Mouse (Mus musculus) T-helper 1 cell (primary cell): ENCODE measurements around the gene Atp5s.

Source experiments
- in situ Hi-C: fragments of 300-600 bp; cut with MboI, MseI; formaldehyde crosslinking; loops from one replicate; pipeline ENCODE4 v1.15.1; 2025; ENCODE audit warnings: high pct_unique_total_duplicates

Gene Atp5s

DNA sequence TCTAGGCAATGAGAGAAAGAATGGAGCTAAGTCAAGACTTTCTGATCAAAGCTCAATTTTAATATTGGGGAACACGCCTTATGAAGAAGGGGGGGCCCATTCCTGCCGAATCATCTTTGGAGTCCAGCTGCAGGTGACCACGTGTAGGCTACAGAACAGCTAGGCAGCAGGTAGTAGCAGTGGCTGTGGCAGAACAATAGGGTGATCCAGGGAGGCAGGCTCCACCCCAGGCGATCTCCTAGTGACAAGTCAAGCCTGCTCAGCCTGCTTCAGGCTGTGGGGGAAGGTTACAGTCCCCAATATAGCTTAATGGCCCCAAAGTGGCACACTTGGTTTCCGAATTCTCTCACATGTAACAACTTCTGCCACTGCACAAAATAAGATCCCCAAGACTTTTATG lies 7.5 kb downstream of the Atp5s start:
- in situ Hi-C loops = loop anchor here (10.0 kb wide), 1 partner anchor 153 kb away; no protein-coding TSS in a partner anchor

DNA sequence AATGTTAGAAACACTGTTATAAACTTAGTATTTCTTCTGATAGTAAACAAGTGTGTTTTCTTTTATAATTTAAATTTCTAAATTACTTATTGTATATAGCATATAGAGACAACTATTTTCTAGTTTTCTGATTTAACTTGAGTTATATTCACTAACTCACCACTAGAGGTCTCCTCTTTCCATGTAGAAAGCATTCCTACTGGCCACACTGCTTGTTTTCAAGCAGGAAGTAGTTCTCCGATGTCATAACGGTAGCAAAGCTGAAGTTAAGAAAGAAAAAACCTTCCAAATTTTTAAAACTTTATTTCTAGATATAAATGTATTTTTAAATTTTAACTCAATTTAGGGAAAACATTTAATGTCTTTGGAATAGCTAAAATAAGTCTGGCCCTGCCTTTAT lies 8.8 kb downstream of the Atp5s start:
- in situ Hi-C loops = loop anchor here (10.0 kb wide), 1 partner anchor 151 kb away; no protein-coding TSS in a partner anchor

DNA sequence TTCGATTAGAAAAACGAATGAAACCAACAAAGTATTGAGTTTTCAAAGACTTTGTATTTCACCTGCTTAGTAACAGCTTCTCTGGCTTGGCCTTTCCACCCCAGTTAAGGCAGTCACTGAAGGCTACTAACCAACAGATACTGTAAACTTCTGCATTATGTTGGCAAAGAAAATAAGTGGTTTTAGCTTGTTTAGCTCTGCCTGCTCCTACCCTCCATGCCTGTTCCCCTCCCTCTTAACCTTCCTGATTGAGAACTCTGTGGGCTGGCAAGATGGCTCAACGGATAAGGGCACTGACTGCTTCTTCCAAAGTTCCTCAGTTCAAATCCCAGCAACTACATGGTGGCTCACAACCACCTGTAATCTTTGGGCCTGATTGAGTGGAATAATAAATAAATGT lies 9.2 kb downstream of the Atp5s start:
- in situ Hi-C loops = loop anchor here (10.0 kb wide), 1 partner anchor 151 kb away; no protein-coding TSS in a partner anchor

- in situ Hi-C loops = no loop called here
Measured at GRCm38 (mm10) chr12:69741965-69742364, 17.2 kb downstream of the Atp5s start.

DNA sequence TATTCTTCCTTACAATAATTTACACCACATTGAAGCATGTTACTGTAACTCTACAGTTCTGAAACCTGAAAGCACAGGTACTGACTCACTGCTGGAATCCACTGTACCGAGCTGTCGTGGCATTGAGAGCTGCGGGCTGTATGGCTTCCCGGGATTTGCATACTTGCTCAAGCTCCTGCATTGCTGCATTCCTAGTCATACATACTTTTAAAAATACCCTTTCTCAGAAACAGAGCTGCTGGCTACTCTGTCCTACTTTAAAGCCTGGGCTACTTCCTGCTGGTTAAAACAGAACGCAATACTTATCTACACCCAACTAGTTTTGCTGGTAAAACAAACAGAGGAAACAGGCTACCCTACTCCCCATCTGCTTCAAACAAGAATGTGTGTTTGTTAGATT lies 19.4 kb downstream of the Atp5s start:
- in situ Hi-C loops = no loop called here

DNA sequence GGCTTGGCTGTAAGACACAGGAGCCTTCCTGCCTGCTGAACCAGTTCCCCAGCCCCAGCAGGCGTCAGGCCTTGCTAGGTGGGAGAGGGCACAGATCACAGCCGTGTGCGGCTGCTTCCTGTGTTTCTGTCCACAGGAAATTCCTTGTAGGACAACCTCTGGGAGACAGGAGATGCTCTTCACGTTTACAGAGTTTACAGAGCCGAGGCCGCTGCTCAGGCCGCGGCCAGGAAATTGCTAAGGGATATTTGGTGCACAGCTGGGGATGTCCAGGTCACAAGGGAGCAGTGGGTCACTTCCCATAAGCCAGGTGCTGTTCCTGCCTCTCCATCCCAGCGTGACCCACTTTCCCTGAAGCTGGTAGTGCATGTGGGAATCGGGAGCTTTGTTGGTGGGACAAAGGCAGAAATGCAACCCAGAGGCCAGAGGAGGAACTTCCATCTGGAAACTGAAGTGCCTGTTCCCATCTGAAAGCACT lies 27.2 kb downstream of the Atp5s start:
- in situ Hi-C loops = loop anchor here (10.0 kb wide), 1 partner anchor 153 kb away; no protein-coding TSS in a partner anchor

GRCm38 (mm10) chr12:69753936-69754335 lies 29.2 kb downstream of the Atp5s start:
- in situ Hi-C loops = loop anchor here (10.0 kb wide), 1 partner anchor 151 kb away; no protein-coding TSS in a partner anchor

- in situ Hi-C loops = loop anchor here (10.0 kb wide), 1 partner anchor 149 kb away; no protein-coding TSS in a partner anchor
Measured at GRCm38 (mm10) chr12:69756015-69756414, 31.3 kb downstream of the Atp5s start.

GRCm38 (mm10) chr12:69757418-69758141 lies 32.8 kb downstream of the Atp5s start:
- in situ Hi-C loops = loop anchor here (10.0 kb wide), 1 partner anchor 147 kb away; no protein-coding TSS in a partner anchor

DNA sequence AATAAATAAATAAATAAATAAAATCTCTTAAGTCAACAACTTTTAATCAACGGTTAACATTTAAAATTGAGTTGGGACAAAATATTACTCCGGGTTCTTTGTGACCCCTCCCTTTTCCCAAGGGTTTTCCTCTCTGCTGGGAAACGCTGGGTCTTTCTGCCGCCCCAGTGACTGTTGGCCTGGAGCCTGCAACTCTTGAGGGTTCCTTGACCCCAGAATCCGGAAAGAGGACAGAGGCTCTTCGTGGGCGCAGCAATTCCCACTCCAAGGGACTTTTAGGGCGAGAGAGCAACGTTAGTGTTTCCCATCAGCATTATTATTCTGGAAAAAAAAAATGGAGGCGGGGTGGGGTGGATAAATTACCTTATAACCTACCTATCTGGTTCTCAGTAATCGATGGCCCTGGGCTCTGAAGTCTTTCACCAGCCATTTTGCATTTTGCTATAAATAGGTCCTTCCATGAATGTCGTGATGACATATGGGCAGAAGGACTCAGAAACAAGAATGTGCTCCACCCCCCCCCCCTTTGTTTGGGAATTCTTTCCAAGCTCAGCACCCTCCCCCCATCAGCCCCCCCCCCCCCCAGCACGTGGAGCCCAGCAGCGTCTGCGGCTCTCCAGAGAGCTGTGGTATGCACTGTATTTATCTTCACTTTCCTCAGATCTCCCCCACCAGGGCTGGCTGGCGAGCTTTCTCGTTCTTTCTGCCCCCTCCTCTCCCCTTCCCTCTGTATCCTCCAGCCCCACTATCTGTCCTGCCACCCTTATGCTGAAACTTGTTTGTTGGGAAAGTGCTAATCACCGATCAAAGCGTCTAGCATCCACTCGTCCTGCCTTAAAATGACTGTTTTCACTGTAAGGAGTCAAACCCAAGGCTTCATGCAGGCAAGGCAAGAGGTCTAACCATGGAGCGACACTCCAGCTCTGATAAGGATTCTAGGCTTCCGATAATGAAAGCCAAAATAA lies 33.8 kb downstream of the Atp5s start:
- in situ Hi-C loops = loop anchor here (10.0 kb wide), 1 partner anchor 146 kb away; no protein-coding TSS in a partner anchor

GRCm38 (mm10) chr12:69759267-69759885 lies 34.6 kb downstream of the Atp5s start:
- in situ Hi-C loops = loop anchor here (10.0 kb wide), 1 partner anchor 145 kb away; no protein-coding TSS in a partner anchor

GRCm38 (mm10) chr12:69760014-69760413 lies 35.3 kb downstream of the Atp5s start:
- in situ Hi-C loops = no loop called here

DNA sequence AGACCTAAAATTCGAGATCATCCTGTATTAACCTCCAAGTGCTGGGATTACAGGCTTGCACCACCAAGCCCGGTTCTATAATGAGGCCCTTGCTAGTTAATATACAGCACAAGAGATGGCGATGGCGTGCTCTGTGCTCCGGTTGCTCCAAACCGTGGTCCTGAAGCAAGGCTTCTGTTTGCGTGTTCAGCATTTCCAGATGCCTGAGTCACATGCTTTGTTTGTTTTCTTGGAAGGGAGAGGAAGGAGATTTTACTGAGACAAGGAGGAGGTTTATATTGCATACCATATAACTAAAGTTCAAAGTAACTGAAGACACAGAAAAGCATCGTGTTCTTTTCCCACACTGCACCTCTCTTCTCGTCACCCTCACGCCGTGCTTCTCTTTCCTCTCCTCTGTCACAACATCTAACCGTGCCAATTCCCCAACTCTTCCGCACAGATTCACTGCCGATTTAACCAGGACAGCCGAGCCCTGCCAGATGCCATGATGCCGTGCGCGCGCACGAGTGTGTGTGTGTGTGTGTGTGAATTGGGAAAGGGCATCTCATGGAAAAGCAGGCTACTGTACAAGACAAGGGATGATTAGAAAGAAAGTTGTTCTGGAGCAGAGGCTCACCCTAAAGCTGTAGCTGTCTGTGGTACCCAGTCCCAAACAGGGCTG lies 36.1 kb downstream of the Atp5s start:
- in situ Hi-C loops = no loop called here

DNA sequence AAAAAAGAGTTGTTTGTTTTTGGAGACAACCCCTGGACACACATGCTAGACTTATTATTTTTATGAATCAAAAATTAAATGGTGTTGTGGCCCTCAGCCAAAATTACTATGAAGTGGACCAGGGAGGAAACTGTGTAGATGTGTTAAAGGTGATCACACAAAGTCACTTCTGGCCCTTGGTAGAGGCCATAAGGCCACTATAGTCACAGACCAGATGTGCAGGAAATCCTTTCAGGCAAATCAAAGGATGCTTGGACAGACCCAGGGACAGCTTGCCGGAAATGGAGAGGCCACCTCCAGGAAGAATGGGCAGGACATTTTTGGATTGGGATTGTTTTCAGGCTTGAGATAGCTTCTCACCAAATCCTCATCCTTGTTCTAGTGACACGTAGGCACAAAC lies 36.9 kb downstream of the Atp5s start:
- in situ Hi-C loops = no loop called here

DNA sequence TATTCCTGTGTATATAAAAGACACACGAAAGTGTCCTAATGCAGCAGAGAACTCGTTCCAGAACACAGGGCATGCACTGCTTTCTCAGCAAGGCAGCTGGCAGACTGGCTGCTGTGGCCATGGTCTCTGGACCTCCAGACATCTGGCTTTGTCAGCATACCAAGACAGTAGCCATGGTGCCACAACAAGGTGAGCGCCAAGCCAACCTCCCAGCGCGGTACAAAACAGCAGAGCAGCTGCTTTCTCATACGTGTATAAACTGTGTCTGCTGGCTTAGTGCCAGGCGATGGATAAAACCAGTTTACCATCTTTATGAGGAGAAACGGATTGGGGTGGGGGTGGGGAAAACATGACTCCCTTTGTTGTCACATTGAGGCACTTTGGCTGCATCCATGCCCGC lies 40.8 kb downstream of the Atp5s start:
- in situ Hi-C loops = no loop called here

DNA sequence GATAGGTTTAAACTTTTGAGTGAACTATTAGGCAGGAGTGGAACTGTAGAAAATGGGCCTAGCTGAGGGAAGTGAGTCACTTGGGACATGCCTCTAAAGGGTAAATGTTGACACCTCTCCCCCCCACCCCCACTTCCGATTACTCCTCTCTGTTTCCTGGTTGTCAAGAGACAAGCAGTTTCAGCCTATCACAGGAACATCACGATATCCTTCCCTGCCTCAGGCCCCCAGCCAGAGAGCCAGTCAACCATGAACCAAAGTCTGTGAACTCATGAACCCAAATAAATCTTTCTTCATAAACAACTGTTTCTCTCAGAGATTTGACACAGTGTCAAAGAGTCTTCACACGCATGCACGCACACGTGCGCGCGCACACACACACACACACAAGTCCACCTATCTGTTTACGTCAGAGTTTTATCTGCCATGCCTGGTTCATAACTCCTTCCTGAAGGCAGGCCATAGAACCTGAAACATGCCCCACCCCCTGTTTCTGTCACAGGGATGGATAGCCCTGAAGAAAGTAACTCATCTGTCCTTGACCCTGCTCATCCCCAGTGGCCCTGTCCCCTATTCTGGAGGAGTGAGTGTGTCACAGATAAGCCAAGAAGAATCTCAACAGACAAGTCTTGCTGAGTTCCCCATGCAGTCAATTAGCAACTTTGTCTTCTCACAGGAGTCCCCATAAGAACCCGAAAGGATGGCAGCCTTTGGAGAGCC lies 41.6 kb downstream of the Atp5s start:
- in situ Hi-C loops = no loop called here

DNA sequence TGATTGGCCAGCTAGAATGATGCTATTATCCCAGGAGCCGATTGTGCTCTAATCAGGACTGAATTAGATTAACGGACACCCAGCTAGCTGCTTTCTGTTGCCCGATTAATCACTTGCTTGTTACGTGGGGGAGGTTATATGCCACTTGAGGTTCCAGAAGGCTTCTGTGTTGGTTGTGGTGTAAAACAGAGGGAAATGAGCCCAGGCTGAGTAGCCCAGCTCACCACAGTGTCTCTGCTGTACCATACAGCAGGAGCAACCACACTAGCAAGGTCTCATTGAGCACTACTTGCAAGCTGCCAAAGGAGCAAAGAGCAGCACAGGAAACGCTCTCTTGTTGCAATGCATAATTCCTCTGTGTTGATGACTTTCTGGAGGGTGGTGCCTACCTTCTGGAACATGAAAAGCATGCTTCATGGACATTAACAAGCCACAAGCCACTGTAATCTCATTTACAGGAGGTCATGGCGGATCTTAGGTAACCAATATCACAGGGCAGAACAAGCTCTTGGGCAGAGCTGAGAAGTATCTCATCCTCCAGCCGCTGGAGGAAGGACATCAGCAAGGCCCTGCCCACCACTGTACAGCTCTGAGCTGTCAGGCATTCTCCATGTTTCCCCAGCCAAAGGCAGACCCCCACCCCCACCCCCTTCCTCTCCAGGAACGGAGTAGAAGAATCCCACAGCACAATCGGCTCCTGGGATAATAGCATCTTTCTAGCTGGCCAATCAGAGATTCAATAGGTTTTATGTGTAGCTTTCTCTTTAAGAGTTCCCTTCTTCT lies 42.9 kb downstream of the Atp5s start:
- in situ Hi-C loops = no loop called here

DNA sequence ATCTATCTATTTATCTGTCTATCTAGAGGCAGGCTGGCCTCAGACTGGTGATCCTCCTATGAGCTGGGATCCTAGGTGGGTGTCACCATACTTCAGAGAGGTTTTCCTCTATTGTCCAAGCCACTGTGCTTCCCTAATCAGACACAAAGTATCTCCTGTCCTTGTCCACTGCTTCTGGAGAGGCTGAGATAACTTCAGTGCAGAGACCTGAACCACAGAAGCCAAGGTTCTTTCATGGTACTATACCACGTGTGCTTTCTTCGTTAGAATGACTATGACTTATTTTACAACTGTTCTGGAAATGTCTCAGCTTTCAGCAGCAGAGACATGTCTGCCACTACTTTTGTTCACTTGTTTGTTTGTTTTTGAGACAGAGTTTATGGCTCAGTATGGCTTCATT lies 44.1 kb downstream of the Atp5s start:
- in situ Hi-C loops = no loop called here

- in situ Hi-C loops = no loop called here
Measured at GRCm38 (mm10) chr12:69776607-69777340, 52.0 kb downstream of the Atp5s start.
